Mouse (Mus musculus) yolk sac, embryonic 10.5 days (tissue): ENCODE data around the gene Stag1.

Experiments used
- DNase-seq: peaks from one replicate; pipeline ENCODE4 v3.0.0-alpha.2; 2017; ENCODE audit warnings: low spot score

Gene Stag1

GRCm38 (mm10) chr9:100605522-100605921, 7.9 kb downstream of the Stag1 start:
- no peak for DNase-seq

- DNase-seq: peak; percentile 70
Observed at GRCm38 (mm10) chr9:100605985-100606554, 8.5 kb downstream of the Stag1 start.

GRCm38 (mm10) chr9:100613501-100614071, 16.0 kb downstream of the Stag1 start:
- DNase-seq: no peak

- no peak for DNase-seq
Observed at GRCm38 (mm10) chr9:100616947-100617346, 19.3 kb downstream of the Stag1 start.

GRCm38 (mm10) chr9:100626258-100626657, 28.7 kb downstream of the Stag1 start:
- no peak for DNase-seq

- no peak for DNase-seq
Observed at GRCm38 (mm10) chr9:100640754-100641153, 43.2 kb downstream of the Stag1 start.

GRCm38 (mm10) chr9:100641391-100642085, 43.9 kb downstream of the Stag1 start:
- DNase-seq: no peak

GRCm38 (mm10) chr9:100642186-100642839, 44.7 kb downstream of the Stag1 start:
- DNase-seq: no peak

GRCm38 (mm10) chr9:100642840-100643697, 45.5 kb downstream of the Stag1 start:
- DNase-seq: peak; percentile 98

GRCm38 (mm10) chr9:100644071-100644771, 46.6 kb downstream of the Stag1 start:
- DNase-seq: peak; percentile 80

- DNase-seq: no peak
Observed at GRCm38 (mm10) chr9:100645026-100645940, 47.7 kb downstream of the Stag1 start.

GRCm38 (mm10) chr9:100646276-100646675, 48.7 kb downstream of the Stag1 start:
- no peak for DNase-seq

- no peak for DNase-seq
Observed at GRCm38 (mm10) chr9:100647774-100648323, 50.3 kb downstream of the Stag1 start.

- DNase-seq: no peak
Observed at GRCm38 (mm10) chr9:100654104-100654503, 56.5 kb downstream of the Stag1 start.

- no peak for DNase-seq
Observed at GRCm38 (mm10) chr9:100656058-100656457, 58.5 kb downstream of the Stag1 start.

- DNase-seq: no peak
Observed at GRCm38 (mm10) chr9:100660587-100660986, 63.0 kb downstream of the Stag1 start.

- DNase-seq: no peak
Observed at GRCm38 (mm10) chr9:100663473-100664134, 66.0 kb downstream of the Stag1 start.

- no peak for DNase-seq
Observed at GRCm38 (mm10) chr9:100670151-100670550, 72.6 kb downstream of the Stag1 start.

- no peak for DNase-seq
Observed at GRCm38 (mm10) chr9:100679036-100679435, 81.4 kb downstream of the Stag1 start.
